Mouse (Mus musculus): ENCODE measurements around the gene Glipr2.

Gene Glipr2

DNA sequence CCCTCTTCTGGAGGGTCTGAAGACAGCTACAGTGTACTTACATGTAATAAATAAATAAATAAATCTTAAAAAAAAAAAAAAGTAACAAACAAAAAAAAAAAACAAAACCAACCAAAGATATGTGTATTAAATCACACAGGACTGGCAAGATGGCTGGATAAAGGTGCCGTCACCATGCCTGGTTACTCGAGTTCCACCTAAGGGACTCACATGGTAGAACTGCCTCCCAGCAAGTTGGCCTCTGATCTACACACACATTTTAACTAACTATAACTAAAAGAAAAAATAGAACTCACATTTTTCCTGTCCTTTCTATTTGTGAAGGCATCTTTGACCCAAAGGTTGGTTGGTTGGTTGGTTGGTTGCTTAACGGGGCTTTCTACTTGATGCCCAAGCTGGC, 54.6 kb downstream of the Glipr2 start:
- no peak for DNase-seq

DNA sequence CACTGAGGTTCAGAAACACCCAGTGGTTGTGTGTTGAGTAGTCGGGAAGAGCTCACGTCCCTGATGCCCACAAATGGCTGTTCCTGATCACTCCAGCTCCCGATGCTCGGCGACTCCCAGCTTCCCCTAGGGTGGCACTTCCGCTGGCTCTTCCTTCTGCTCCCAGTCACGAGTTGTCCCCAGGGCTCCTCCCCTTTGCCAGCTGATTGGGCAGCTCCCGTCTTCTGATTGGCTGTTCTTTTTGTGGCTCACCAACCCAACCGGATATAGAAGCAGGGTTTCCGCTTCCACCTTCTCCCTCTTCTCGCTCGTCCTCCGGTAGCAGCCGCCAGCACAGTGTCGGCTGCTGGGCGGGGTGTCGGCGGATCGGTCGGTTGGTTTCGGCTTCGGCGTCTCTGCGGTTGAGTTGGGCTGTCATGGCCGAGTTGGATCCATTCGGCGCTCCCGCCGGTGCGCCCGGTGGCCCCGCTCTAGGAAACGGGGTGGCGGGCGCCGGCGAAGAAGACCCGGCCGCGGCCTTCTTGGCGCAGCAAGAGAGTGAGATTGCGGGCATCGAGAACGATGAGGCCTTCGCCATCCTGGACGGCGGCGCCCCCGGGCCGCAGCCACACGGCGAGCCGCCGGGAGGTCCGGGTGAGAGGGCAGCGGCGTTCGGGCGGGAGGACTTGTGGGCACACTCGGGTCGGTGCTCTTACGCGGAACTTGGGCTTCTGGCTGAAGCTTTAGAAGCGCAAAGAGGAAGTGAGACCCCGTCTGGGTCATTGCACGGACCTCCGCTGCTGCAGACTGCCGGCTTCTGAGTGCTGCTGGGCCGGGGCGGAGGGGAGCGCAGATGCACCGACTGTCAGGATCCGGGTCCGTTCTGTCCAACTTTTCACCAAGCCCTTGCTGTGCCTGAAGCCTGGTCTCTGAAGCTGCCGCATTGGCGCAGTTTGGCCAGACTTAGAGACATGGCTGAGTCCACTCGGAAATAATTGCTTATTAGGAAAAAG, 55.5 kb downstream of the Glipr2 start:
- DNase-seq = peak; percentile 78 to 83

DNA sequence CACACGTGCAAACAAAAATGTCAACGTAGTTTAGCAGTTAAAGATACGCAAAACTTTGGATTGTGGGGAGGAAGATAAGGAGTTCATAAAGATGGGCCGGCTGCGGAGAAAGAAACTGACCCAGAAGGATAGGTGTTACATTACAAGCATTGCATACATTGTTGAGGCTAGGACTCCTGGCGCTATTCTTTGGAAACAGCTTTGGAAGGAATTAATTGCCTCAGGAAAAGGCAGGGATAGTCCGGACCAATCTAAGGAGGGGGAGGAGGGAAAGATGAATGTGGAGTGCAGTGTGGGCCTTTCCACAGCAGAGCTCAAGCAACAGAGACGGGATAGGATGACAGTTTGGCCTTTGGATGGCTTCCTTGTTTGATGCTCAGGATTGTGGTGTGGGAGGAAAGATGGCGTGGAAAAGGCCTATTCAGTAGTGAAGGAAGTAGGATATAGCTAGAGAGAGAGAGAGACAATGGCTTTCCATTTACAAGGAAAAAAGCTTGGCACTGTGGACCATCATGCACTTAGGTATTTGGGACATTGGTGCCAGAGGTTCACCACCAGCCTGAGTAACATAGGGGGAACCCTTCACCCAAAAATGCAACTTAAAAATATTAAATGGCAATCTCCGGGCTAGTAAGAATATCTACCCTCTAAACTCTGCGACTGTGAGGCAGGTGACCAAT, 56.3 kb downstream of the Glipr2 start:
- no peak for DNase-seq

DNA sequence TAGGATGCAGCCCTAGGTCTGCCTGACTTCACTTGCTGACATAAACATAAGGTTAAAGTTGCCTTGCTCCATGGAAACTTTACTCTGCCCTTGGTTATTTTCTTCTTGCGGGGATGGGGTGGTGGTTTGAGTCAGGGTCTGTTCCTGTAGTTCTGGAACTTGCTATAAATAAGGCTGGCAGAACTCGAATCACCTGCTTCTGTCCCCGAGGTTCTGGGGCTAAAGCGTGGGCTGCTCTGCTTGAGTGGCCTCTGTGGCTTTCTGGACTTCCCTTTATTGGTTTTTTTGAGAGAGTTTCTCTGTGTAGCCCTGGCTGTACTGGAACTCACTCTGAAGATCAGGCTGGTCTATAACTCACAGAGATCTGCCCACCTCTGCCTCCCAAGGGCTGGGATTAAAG, 58.9 kb downstream of the Glipr2 start:
- peak in 1 of 2 experiments; percentile 29 for DNase-seq

DNA sequence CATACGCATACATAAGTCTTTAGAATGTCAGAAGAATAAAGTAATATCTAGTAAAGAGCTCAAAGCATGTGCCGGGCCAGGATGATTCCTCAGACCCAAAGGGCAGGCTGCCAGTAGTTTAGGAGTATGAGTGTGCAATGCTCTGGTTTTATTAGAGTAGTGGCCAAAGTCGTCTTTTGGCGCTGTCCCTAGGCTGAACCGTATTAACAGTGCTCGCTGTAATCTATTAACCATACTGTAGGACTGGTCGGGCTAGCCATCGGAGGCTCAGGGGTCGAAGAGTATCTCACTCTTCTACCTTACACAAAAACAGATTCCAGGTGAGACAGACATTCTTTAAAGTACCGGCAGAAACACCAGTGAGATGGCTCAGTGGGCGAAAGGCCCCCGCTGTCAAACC, 59.6 kb downstream of the Glipr2 start:
- no peak for DNase-seq

DNA sequence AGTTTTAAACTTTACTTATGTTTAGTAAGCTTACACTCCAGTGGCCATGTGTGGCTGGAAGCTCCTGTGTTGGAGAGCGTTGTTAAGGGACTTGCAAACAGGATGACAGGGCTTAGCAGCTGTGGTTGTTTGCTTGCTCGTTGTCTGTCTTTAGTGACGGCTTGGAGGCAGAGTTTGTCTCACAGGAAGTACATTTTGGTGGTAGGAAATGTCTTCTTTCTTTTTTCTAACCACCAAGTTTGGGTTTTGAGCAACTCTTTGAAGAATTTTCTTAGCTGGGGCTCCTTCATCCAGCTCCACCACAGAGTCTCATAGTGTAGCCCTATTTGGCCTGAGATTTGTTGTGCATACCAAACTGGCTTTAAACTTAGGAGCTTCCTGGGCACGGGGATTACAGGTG, 65.1 kb downstream of the Glipr2 start:
- DNase-seq = no peak

DNA sequence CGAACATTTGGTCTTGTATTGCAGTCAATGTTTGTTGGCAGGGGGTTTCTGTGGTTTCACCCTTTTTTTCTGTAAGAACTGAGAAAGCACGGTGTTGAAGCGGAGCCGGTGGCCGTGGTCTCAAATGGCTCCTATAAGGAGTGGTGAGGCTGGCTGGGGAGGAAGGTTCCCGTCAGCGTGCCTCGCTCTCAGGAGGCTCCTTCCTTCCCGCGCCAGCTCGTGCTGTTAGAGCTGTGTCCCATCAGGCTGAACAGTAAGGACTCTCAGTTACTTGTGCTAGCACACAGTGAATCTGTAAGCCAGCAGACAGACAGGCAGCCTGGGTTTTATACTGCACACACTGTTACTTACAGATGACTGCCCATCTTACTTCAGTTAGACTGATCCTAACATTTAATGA, 65.6 kb downstream of the Glipr2 start:
- no peak for DNase-seq

DNA sequence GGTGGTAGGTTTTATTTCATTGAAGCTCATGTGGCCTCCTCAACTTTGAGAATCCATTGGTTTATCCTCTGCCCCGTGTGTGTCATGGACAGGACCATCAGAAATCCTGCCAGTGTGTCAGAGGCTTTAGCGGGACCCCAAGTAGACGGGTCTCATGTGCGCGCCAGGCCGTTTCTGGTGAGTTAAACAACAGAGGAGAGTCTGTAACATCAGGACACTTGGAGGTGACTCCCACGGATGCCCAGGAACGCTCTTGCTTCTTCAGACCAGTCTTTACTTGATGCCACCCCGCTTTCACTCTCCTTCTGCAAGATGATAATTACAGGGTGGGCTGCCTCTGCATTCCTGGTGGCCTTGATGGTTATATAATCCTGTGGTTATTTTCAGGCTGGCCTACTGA, 66.5 kb downstream of the Glipr2 start:
- DNase-seq = no peak

DNA sequence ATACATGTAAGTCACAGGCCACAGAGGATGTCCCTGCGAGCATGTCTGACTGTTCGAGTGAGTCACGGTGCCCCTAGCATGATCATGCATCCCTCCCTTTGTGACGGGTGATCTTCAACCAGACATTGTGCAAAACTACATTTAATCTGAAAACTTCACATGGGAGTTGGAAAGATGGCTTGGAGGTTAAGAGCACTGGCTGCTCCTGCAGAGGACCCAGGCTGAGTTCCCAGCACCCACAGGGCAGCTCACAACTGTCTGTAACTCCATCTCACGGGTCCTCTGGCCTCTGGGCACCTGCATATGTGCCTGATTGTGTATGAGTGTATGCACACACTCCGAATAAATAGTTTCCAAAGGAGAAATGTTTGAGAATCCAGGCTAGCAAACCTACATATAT, 67.0 kb downstream of the Glipr2 start:
- DNase-seq = no peak

DNA sequence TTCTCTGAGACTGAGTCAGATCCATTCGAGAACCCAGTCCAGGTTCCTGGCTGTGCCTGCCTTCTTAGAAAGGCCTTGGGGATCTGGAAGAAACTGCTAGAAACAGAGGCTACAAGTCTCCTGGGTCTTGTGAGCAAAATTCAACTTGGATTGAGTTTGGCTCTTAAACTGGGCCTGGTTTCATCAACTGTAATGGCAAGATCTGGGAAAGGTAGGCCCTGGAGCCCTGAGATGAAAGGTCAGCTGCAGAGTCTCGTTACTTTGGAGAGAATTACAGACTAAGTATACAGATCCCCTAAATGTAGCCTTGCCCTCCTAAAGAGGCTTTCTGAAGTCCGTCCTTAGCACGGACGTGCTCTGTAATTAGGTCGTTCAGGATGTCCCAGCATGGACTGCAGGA, 68.4 kb downstream of the Glipr2 start:
- DNase-seq = no peak
